Comparison of ENCODE assay signal across 8 mouse cellular contexts in genomic region chr12:17545107-17545571, GRCm38 (mm10). TPM values are rescaled to one million over a fixed set of nuclear protein-coding genes. Genes with fewer than 3 reads are reported as not detected.
A peak's percentile ranks its signal among the peaks of the same experiment; 100 is the strongest.
DNase-seq lines count a peak whose midpoint lies in the region; ATAC-seq and TF ChIP-seq lines count a peak whose summit lies in the region.

No protein-coding gene starts in this region.

- no peak for TF ChIP-seq CTCF in spleen, adult 2 months (IDR thresholded peaks at IDR 0.05; ENCODE audit: extremely low read depth, insufficient read depth, insufficient read length, insufficient replicate concordance)

- H3K36me3 ChIP-seq in spleen, adult 2 months (ENCODE audit: control insufficient read depth, insufficient read depth, low read length): 0 out of 2 replicates have a peak, but pooled peaks cover 2% of the 10 kb centered on the region
- H3K36me3 ChIP-seq in forebrain, embryonic 16.5 days (ENCODE audit: control insufficient read depth, insufficient read depth): peaks cover 10% of the 10 kb centered on the region
- peaks cover 31% of the 10 kb centered on the region for H3K36me3 ChIP-seq in limb, embryonic 14.5 days (ENCODE audit: control insufficient read depth, insufficient read depth, low read length)
- H3K36me3 ChIP-seq in neural tube, embryonic 14.5 days (ENCODE audit: control insufficient read depth, insufficient read depth, low read length): peaks cover 14% of the 10 kb centered on the region

- no peaks in the 10 kb centered on the region; the same call in none of the 2 replicates for H3K4me1 ChIP-seq in spleen, adult 2 months (ENCODE audit: control insufficient read depth, insufficient read depth, insufficient read length)
- peaks cover 24% of the 10 kb centered on the region for H3K4me1 ChIP-seq in forebrain, embryonic 16.5 days (replicated peaks; ENCODE audit: control insufficient read depth, insufficient read depth, low read length)
- H3K4me1 ChIP-seq in limb, embryonic 14.5 days (ENCODE audit: control insufficient read depth, insufficient read depth, low read length): peaks cover 9% of the 10 kb centered on the region
- H3K4me1 ChIP-seq in neural tube, embryonic 14.5 days (ENCODE audit: control insufficient read depth, insufficient read depth, low read length): peaks cover 13% of the 10 kb centered on the region

- H3K9me3 ChIP-seq in forebrain, embryonic 16.5 days (ENCODE audit: control insufficient read depth, low read length): no peaks in the 10 kb centered on the region
- no peaks in the 10 kb centered on the region for H3K9me3 ChIP-seq in limb, embryonic 14.5 days (ENCODE audit: control insufficient read depth, low read length)
- no peaks in the 10 kb centered on the region for H3K9me3 ChIP-seq in neural tube, embryonic 14.5 days (ENCODE audit: control insufficient read depth, low read length)

- peak overlapping the region; percentile 94 for H3K9ac ChIP-seq in forebrain, embryonic 16.5 days (replicated peaks; ENCODE audit: low read depth, low read length)
- peak overlapping the region; percentile 92 for H3K9ac ChIP-seq in limb, embryonic 14.5 days (ENCODE audit: low read depth, low read length, severe bottlenecking)
- H3K9ac ChIP-seq in neural tube, embryonic 14.5 days (replicated peaks; ENCODE audit: low read depth, low read length): peak overlapping the region; percentile 86

- H3K4me2 ChIP-seq in forebrain, embryonic 16.5 days (ENCODE audit: low read length): peak overlapping the region; percentile 85
- H3K4me2 ChIP-seq in limb, embryonic 14.5 days (replicated peaks; ENCODE audit: low read depth, low read length, severe bottlenecking): peak overlapping the region; percentile 63
- H3K4me2 ChIP-seq in neural tube, embryonic 14.5 days (ENCODE audit: low read depth, low read length): peak overlapping the region; percentile 62

- peak overlapping the region; percentile 69 for H3K4me3 ChIP-seq in spleen, adult 2 months (ENCODE audit: extremely low read depth, insufficient read depth, insufficient read length)
- peak overlapping the region; percentile 98 for H3K4me3 ChIP-seq in forebrain, embryonic 16.5 days (replicated peaks; ENCODE audit: low read length)
- peak overlapping the region; percentile 89 for H3K4me3 ChIP-seq in limb, embryonic 14.5 days (replicated peaks; ENCODE audit: low read length)
- peak overlapping the region; percentile 97 for H3K4me3 ChIP-seq in neural tube, embryonic 14.5 days (ENCODE audit: low read depth, low read length)

- no peak for TF ChIP-seq POLR2A in spleen, adult 2 months (IDR thresholded peaks at IDR 0.05; ENCODE audit: low read depth, low read length)
- TF ChIP-seq POLR2A in limb, embryonic 14.5 days (IDR thresholded peaks at IDR 0.05; ENCODE audit: borderline replicate concordance, extremely low read depth, insufficient read depth, insufficient read length): 0 out of 2 replicates have a peak, but pooled peaks have one; percentile 74

- no peaks in the 10 kb centered on the region for H3K27me3 ChIP-seq in spleen, adult 2 months (ENCODE audit: control insufficient read depth, insufficient read depth, low read length)
- H3K27me3 ChIP-seq in forebrain, embryonic 16.5 days (replicated peaks; ENCODE audit: control insufficient read depth, insufficient read depth, low read length): no peaks in the 10 kb centered on the region
- no peaks in the 10 kb centered on the region for H3K27me3 ChIP-seq in limb, embryonic 14.5 days (ENCODE audit: control insufficient read depth, insufficient read depth, low read length)
- no peaks in the 10 kb centered on the region for H3K27me3 ChIP-seq in neural tube, embryonic 14.5 days (ENCODE audit: control insufficient read depth, insufficient read depth, low read length)

- H3K27ac ChIP-seq in spleen, adult 2 months (ENCODE audit: insufficient read depth, low read length): peak overlapping the region; percentile 36
- peak overlapping the region; percentile 80 for H3K27ac ChIP-seq in forebrain, embryonic 16.5 days (ENCODE audit: low read length)
- H3K27ac ChIP-seq in limb, embryonic 14.5 days (replicated peaks; ENCODE audit: low read depth, low read length): peak overlapping the region; percentile 85
- peak overlapping the region; percentile 90 for H3K27ac ChIP-seq in neural tube, embryonic 14.5 days (ENCODE audit: low read depth, low read length)

- WGBS in spleen, adult 2 months: 1% methylated on average over 38 of the region's 40 CpGs
- under 1% methylated on average over 40 of the region's 40 CpGs for WGBS in forebrain, embryonic 16.5 days
- WGBS in limb, embryonic 14.5 days: 4% methylated on average over 17 of the region's 40 CpGs
- 1% methylated on average over 40 of the region's 40 CpGs for WGBS in neural tube, embryonic 14.5 days

- DNase-seq in adrenal gland, postnatal 14 days: peak; percentile 84
- DNase-seq in adrenal gland, adult 2 months: no peak
- DNase-seq in spleen, adult 2 months (ENCODE audit: low read depth in 1 of 2, low spot score in 2 of 2): no peak
- no peak for DNase-seq in spleen, adult 18-20 months
- DNase-seq in limb, embryonic 14.5 days (ENCODE audit: low spot score): peak; percentile 16
- no peak for DNase-seq in right cerebral cortex, adult 18-20 months

- peak; percentile 29 for ATAC-seq in forebrain, embryonic 16.5 days
- peak; percentile 53 for ATAC-seq in limb, embryonic 14.5 days (ENCODE audit: low FRiP score, low read depth)
- ATAC-seq in neural tube, embryonic 14.5 days (ENCODE audit: low read depth): peak; percentile 62

RNA-seq across cellular contexts. Expression of gene Odc1, which starts 0.5 kb away (rescaled TPM):
- 246 and 273 TPM in 2 replicates for total RNA-seq in adrenal gland, postnatal 14 days (2021)
- 100 to 1,000 TPM; 348 to 514 TPM for total RNA-seq in adrenal gland, adult 2 months (2021)
- polyA plus RNA-seq in adrenal gland, adult 2 months (2012; rRNA removed): 52.6 and 66.4 TPM in 2 replicates
- polyA plus RNA-seq in spleen, adult 2 months (2012; rRNA removed): 80.9 and 90.6 TPM in 2 replicates
- 217 and 246 TPM in 2 replicates for polyA plus RNA-seq in forebrain, embryonic 16.5 days (2015; fragmentation: Nextera tagmentation; extraction: Ambion mirVana)
- 213 and 223 TPM in 2 replicates for polyA plus RNA-seq in limb, embryonic 14.5 days (2012; rRNA removed)
- polyA plus RNA-seq in limb, embryonic 14.5 days (2014; fragmentation: Nextera tagmentation; extraction: Ambion mirVana): 177 and 178 TPM in 2 replicates
- polyA plus RNA-seq in neural tube, embryonic 14.5 days (2014; fragmentation: Nextera tagmentation; extraction: Ambion mirVana): 124 and 131 TPM in 2 replicates

Comparison
In these comparisons a context has a peak if more than half of its experiments do, and no peak if none do; other contexts are left out.
1. DNase-seq: peak in adrenal gland, postnatal 14 days (single experiment) and limb, embryonic 14.5 days (single experiment); none in adrenal gland, adult 2 months (single experiment), spleen, adult 2 months (0 of 2), spleen, adult 18-20 months (0 of 2) and right cerebral cortex, adult 18-20 months (single experiment).
2. H3K27ac ChIP-seq: peak in every context shown above with its lines; median percentile 90 in neural tube, embryonic 14.5 days; 85 in limb, embryonic 14.5 days; 80 in forebrain, embryonic 16.5 days; 36 in spleen, adult 2 months.
3. Peak in every context shown above with its lines, with median percentiles within 50 percentile points of each other: H3K4me3 ChIP-seq, ATAC-seq, H3K4me2 ChIP-seq and H3K9ac ChIP-seq.